Mouse (Mus musculus): Measurements from ENCODE around the gene Gprin2. TPM values are rescaled to one million over a fixed set of nuclear protein-coding genes. Genes with fewer than 3 reads are reported as not detected.
A peak's percentile ranks its signal among the peaks of the same experiment; 100 is the strongest.

Gene Gprin2
- 6.4 and 11.9 TPM in 2 replicates for polyA plus RNA-seq (2012; rRNA removed)

DNA sequence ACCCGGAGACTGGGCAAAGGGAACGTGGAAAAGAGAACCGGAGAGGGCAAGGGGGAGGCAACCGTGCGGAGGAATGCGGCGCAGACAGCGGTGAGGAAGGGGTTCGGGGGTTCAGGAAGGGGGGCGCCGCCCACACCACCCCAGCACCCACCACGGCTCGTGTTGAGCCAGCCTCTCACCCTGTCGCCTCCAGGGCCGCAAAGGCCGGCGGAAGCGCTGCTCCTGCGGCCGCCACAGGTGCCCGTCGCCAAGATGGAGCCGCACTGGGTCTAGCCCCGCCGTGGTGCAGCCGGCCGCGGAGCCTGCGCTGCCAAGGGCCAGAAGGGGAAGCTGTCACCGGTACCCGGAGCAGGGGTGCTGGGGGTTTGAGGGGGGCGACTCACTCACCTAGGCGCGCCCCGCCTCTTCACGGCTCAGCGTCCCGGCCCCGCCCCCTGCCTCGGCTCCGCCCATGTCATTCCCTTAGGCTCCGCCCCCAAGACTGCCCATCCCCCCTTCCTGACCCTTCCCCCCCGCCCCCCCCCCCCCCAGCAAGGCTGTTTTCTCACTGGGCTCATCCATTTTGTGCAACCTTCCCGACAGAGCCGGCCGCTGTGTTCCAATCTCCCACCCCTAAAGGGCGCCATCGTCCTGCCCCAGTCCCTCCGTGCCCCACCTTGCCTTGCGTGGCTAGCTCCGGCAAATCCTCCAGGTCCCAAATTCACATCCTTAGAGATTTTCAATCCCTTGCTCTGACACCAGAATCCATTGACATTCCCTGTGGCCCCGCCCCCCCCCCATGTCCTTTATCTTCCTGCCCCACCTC, at the start of gene Gprin2:
Gprin2 (minus strand) TSS at position 423 of the 805 bp plus-strand sequence.
- TF ChIP-seq CTCF (IDR thresholded peaks at IDR 0.05; ENCODE audit: borderline replicate concordance, extremely low read depth, insufficient read depth, insufficient read length) (peak; percentile 10; the same call in 1 of the 2 replicates), POLR2A (IDR thresholded peaks at IDR 0.05; ENCODE audit: borderline replicate concordance, extremely low read depth, insufficient read depth, insufficient read length, poor library complexity, severe bottlenecking) (no peak)

DNA sequence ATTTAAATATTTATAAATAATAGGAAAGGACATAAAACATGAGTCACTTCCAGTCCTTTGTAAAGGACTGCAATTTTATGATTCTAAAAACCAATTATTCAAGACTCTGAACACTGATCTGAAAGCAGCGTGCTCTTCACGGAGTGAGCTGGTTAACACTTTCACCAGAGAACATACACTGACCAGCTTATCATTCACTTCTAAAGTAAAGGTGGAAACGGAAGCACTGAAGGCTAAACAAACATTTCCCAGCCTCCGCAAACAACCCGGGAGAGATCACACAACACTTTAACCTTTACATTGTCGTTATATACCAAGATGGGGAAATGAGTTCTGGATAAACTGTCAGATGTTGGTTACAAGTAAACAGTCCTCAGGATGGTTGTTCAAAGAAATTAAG, 39.2 kb upstream of the Gprin2 start:
- DNase-seq (ENCODE audit: low read depth) = no peak
- TF ChIP-seq CTCF (IDR thresholded peaks at IDR 0.05; ENCODE audit: borderline replicate concordance, extremely low read depth, insufficient read depth, insufficient read length) (no peak), POLR2A (IDR thresholded peaks at IDR 0.05; ENCODE audit: borderline replicate concordance, extremely low read depth, insufficient read depth, insufficient read length, poor library complexity, severe bottlenecking) (no peak)

More for the DNA sequence above, at the start of gene Gprin2:
- peak; percentile 62 for DNase-seq (ENCODE audit: low read depth)

DNA sequence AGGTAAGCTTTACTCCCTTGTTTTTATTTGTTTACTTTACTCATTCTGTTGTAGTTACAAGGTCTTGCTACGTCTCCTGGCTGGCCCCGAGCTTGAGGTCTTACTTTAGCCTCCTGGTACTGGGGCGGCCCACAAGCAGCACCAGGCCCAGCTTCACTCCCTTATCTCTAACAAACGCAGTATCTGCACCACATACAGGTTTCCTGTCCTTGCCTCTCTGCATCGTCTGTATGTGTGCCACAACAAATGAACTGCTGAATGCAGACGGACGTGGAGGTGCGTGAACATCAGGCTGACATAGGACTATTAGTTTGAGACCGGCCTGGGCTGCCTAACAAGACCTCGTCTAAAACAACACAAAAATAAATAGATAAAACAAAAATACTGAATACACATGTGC, 38.8 kb upstream of the Gprin2 start:
- TF ChIP-seq POLR2A (IDR thresholded peaks at IDR 0.05; ENCODE audit: borderline replicate concordance, extremely low read depth, insufficient read depth, insufficient read length, poor library complexity, severe bottlenecking) (no peak), CTCF (IDR thresholded peaks at IDR 0.05; ENCODE audit: borderline replicate concordance, extremely low read depth, insufficient read depth, insufficient read length) (no peak)
- no peak for DNase-seq (ENCODE audit: low read depth)

DNA sequence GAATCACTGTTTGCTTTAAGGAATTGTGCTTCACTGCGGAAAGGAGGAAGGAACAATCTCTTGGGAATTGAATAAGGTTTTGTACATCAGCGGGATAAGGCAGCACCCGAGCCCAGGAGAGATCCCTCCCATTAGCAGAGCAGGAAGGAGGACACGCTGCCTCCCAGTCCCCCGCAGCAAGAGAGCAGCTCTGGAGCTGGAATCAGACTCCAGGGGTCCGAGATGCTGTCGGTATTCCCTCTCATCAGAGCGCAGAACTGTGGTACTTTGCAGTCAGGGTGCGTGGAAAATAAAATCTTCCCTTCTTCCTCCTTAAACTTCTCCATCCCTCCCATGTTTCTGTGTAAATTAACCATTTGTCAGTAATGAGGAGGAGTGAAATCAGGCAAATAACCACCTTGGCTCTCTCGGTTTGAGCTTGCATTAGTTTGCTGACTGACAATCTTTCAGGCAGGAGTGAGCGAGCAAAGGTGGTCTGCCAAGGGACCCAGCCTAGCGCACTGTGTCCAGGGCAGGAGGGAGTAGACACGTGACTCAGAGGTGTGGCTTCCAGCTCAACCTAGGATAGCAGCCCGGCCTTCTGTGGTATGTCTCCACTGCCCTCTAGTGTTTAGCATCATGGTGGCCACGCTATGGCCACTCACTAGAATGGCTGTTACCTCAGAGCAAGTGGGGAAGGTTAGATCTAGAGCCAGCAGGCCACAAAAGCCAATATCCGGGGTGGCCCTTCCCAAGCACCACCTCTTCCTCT, 33.4 kb upstream of the Gprin2 start:
- peak; percentile 89 for DNase-seq (ENCODE audit: low read depth)
- TF ChIP-seq CTCF (IDR thresholded peaks at IDR 0.05; ENCODE audit: borderline replicate concordance, extremely low read depth, insufficient read depth, insufficient read length) (peak; percentile 86), POLR2A (IDR thresholded peaks at IDR 0.05; ENCODE audit: borderline replicate concordance, extremely low read depth, insufficient read depth, insufficient read length, poor library complexity, severe bottlenecking) (no peak)

DNA sequence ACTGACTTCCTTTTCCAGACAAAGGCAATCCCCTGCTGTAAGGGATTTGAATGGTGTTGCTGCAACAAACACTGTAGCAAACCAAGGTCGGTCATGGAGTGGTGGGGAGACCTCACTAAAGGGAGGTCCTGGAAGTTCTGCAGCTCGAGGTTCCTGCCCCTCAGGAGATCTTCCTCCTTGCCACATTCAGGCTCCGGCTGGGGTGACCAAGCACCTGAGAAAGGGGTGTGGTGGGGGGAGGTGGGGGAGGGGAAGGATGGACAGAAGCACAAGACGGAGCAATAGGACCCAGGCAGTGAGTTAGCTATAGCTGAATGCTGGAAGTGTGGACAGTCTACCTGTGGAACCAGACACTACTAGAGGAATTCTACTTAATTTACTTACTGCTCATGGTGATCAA, 32.4 kb upstream of the Gprin2 start:
- no peak for TF ChIP-seq CTCF (IDR thresholded peaks at IDR 0.05; ENCODE audit: borderline replicate concordance, extremely low read depth, insufficient read depth, insufficient read length)
- TF ChIP-seq POLR2A (IDR thresholded peaks at IDR 0.05; ENCODE audit: borderline replicate concordance, extremely low read depth, insufficient read depth, insufficient read length, poor library complexity, severe bottlenecking) = no peak
- no peak for DNase-seq (ENCODE audit: low read depth)

DNA sequence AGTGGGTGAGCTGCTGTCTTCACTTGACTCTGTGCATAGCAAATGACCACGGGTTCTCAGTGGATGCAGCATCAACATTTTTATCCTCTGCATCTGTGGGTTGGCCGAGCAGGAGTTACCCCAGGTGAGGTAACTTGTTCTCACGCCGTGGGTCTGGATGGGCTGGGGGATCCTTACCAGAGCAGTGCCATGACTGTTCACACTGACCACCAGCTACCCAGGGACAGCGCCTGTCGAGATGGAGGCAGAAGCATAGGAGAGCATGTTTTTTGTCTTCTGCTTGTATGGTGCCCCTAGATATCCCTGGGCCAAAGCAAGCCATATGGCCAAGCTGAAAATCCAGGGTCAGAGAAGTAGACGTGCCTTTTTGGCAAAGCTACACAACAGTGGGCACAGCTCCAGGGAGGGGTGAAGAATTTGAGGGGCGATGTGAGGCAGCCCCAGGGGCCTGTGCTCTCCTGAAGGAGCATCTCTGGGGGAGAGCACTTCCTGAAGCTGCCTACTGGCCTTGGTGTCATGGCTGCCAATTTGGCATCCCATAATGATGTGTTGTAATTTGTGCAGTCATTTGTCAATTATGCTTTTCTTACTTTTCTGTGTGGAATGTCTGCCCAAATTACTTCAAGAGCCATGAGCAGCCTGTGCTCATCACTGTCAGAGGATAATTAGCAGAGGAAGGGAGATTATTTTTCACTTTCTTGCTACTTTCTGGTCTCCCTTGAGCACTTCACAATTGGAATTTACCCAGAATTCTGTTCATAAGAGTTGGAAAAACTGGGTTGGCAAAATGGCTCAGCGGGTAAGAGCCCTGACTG, 31.6 kb upstream of the Gprin2 start:
- TF ChIP-seq POLR2A (IDR thresholded peaks at IDR 0.05; ENCODE audit: borderline replicate concordance, extremely low read depth, insufficient read depth, insufficient read length, poor library complexity, severe bottlenecking) (no peak), CTCF (IDR thresholded peaks at IDR 0.05; ENCODE audit: borderline replicate concordance, extremely low read depth, insufficient read depth, insufficient read length) (no peak)
- peak; percentile 60 for DNase-seq (ENCODE audit: low read depth)

DNA sequence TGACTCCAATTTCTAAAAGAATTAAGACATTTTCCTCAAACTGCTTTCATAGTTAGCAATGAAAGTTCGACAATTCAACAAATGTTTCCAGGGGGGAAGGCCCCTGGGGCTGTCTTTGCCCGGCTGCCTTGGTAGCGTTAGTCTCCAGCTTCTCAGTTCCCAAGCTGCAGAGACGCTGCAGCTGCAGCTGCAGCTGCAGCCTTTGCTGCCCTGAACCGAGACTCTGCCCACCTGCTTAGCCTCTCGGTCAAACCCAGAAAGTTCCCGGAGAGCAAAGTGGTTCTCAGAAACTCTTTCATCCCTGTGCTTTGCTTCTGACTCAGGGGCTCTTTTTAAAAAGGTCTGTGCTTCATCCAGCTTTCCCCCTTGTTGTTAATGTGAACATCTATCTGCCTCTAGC, 30.9 kb upstream of the Gprin2 start:
- DNase-seq (ENCODE audit: low read depth) = no peak
- TF ChIP-seq POLR2A (IDR thresholded peaks at IDR 0.05; ENCODE audit: borderline replicate concordance, extremely low read depth, insufficient read depth, insufficient read length, poor library complexity, severe bottlenecking) = no peak
- no peak for TF ChIP-seq CTCF (IDR thresholded peaks at IDR 0.05; ENCODE audit: borderline replicate concordance, extremely low read depth, insufficient read depth, insufficient read length)

DNA sequence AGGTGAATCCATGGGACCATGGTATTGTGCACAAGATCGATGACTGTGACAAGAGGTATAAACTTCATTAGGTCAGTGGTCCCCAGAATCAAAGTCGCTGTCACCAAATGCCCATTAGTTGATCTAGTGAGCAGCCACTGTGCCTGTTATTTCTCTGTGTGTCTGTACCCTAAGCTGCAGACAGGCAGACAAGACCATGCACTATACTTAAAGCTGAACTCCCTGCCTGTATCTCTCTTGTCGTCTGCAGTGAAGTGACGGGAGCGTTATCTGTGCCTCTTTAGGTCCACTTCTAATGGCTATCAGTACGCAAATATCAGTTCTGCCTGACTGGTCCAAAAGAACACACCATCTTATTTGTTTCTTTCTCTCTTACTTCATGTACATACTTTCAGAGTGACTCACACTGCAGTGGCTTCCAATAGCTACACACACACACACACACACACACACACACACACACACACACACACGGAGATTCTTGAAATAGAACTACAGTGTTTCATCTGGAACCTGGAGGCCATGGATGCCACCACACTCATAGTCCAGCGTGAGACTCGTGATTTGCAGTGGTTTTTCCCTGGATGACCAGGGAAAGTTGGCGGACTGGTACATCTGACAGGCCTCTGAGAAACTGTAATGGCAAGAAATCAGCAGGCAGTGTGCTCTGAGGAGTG, 27.5 kb upstream of the Gprin2 start:
- TF ChIP-seq CTCF (IDR thresholded peaks at IDR 0.05; ENCODE audit: borderline replicate concordance, extremely low read depth, insufficient read depth, insufficient read length) (no peak), POLR2A (IDR thresholded peaks at IDR 0.05; ENCODE audit: borderline replicate concordance, extremely low read depth, insufficient read depth, insufficient read length, poor library complexity, severe bottlenecking) (no peak)
- no peak for DNase-seq (ENCODE audit: low read depth)

DNA sequence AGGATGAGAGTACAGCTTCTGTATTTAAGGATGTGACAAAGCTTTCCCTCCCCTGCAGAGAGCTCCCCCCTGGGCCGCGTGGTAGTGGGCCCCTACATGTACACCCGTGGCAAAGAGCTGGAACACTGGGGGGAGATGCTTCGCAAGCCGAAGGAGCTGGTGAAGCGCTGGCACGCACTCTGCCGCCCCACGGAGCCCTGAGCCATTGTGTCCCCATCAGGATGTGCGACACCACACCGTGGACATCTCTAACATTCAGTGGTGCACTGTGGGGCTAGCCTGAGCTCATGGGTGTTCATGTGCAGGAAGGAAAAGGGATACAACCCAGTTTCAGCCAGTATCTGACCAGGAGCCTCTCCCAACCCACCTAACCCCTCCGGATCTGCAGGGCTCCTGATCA, 26.5 kb upstream of the Gprin2 start:
- TF ChIP-seq POLR2A (IDR thresholded peaks at IDR 0.05; ENCODE audit: borderline replicate concordance, extremely low read depth, insufficient read depth, insufficient read length, poor library complexity, severe bottlenecking) = no peak
- TF ChIP-seq CTCF (IDR thresholded peaks at IDR 0.05; ENCODE audit: borderline replicate concordance, extremely low read depth, insufficient read depth, insufficient read length) = no peak
- no peak for DNase-seq (ENCODE audit: low read depth)

DNA sequence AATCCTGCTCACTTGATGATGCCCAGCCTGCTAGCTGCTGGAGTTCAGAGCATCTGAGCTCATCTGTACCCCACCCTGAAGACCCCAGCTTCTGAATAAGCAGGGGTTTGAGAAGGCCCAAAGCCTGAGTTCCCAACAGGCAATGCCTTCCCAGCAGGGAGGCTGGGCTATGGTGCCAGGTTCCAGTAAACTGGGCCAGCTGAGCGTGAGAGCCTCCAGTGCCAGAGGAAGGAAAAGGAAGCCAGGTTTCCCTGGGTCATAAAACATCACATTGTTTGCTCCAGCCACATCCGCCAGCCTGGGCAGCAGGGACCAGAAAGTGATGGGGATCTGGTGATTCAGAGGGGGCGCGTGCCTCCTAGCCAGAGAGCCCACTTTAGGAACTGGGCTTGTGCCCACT, 25.1 kb upstream of the Gprin2 start:
- no peak for DNase-seq (ENCODE audit: low read depth)
- TF ChIP-seq CTCF (IDR thresholded peaks at IDR 0.05; ENCODE audit: borderline replicate concordance, extremely low read depth, insufficient read depth, insufficient read length) = no peak

DNA sequence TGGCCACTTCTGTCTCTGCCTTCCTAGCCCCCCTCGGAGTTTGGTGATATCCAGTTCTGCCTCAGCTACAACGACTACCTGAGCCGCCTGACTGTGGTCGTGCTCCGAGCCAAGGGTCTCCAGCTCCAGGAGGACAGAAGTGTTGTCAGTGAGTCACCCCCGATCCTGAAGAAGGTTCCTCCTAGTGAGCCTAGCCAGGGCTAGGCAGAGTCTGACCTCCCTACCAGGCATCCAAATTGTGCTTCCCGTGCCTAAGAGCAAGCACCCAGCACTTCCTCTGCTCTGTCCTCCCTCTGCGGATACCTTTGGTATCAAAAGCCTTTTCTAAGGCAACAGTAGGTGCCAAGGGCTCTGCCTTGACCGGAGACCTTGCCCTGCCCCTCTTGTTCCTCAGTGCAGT, 24.5 kb upstream of the Gprin2 start:
- DNase-seq (ENCODE audit: low read depth) = no peak
- TF ChIP-seq POLR2A (IDR thresholded peaks at IDR 0.05; ENCODE audit: borderline replicate concordance, extremely low read depth, insufficient read depth, insufficient read length, poor library complexity, severe bottlenecking) (no peak), CTCF (IDR thresholded peaks at IDR 0.05; ENCODE audit: borderline replicate concordance, extremely low read depth, insufficient read depth, insufficient read length) (no peak)

All from brain, embryonic 14.5 days (tissue).